Mouse (Mus musculus) inflammation-experienced regulatory T-cells, adult 6 months (primary cell): Measurements from ENCODE around the gene Mif4gd. TPM values are rescaled to one million over a fixed set of nuclear protein-coding genes. Genes with fewer than 3 reads are reported as not detected.
A peak's percentile ranks its signal among the peaks of the same experiment; 100 is the strongest.

Source experiments
- ATAC-seq: one replicate; pipeline ENCODE4 v1.8.0; 2017
- polyA plus RNA-seq, 3 experiments: library from polyadenylated mRNA; unstranded; fragments of 100-300 nt; shearing (Covaris generic); gene quantifications; one replicate each; pipeline ENCODE4 v1.2.1; 2017

Gene Mif4gd
- polyA plus RNA-seq, 3 experiments from 2014 or later = 192 to 274 (median 231) TPM

DNA sequence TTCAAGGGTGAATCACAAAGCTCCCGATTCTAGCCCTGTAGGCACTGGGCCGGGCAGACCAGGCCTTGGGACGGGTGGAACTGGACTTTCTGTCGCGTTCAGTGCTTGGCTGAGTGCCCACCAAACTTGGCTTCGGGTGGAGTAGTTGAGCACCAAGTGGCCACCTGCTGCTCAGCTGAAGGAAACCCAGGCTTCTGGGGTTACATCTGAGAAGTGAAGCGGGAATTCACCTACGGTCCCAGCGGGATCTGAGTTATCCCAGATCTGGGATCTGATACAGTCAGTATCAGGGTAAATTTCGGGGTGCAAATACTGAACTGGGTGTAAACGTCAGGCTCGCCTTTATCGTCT is 735 bp downstream of the Mif4gd start:
- no peak for ATAC-seq

DNA sequence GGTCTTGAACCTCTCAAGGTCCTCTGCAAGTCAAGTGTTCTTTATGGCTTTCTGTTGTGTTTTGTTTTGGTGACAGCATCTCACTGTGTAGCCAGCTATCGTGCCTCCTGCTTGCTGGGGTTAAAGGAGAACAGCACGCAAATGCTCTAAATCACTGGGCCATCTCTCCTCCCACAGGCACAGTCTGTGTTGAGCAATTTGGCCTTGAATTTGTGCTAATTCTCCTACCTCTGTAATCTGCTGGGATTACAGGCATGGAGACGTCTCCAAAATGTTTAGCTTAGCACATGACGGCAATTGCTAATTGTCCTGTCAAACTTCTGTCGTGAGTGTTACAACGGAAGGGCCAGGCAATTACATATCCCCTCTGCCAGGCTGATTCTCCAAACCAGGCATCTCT is 1.6 kb downstream of the Mif4gd start:
- ATAC-seq = no peak

DNA sequence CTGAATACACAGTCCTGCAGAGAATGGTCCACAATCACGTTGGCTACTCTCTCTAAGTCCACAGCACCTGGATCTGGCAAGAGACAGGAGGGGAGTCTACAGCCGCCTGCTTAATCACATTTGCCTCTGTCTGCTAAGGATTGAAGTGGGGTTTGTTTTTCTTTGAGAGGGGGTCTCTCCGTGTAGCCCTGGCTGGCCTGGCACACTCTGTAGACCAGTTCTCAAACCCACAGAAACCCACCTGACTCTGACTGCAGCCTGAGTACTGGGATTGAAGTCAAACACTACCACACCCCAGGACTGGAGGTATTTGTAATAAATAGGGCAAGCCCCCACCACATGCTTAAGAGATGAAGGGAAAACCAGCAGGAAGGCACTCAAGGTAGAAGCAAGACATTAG is 3.2 kb downstream of the Mif4gd start:
- no peak for ATAC-seq

DNA sequence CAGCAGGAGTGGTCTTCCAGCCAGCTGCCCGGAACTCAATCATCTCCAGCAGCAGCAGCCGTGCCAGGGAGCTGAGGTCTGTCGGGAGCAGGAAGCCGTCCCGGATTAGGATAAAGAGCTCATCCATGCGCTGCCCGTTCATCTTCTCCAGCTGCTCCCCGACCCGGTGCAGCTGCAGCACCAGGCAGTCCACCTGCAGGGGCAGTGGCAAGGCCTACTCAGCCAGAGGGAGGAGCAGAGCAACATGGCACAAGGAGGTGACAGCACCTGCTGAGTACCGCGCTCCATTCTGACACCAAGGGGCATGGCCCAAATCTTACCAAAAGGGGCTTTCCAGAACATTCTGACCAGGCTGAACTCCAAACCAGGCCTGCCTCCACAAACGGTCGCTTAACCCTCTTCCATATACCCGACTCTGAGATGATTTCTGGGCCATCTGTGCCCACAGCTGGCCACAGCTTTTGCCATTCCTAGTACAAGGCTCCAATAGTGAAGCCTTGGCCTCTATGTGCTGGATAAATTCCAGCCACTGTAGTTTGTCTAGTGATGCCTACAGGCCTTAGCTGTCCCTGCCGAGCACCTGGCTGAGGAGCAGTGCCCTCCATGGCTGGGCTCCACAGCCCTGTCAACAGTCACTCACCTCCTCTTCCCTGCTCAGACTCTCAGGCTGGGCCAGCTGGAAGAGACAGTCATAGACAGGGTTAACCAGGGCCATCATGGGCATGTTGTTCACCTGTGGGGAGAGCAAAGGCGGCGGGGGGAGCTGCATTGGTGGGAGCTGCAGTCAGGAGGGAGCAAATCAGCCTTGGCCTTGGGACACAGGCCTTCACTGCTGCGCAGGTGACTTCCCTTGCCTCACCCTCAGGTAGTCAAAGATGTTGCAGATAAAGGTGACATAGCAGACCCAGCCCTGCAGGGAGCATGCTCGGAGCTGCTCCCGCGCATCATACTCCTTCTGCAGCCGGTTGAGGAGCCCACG is 4.1 kb downstream of the Mif4gd start:
- ATAC-seq = no peak

DNA sequence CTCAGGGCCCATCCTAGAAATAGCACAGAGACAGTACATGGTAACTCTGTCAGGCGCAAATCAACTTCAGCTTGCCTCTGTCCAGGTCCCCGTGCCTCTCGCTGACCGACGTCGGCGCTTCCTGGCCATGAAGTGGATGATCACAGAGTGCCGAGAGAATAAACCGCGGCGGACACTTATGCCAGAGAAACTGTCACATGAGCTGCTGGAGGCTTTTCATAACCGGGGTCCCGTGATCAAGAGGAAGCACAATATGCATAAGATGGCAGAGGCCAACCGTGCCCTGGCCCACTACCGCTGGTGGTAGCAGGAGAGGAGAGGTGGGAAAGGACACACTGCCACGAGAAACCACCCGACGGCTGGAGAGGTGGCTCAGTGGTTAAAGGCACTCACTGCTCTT is 6.0 kb downstream of the Mif4gd start:
- no peak for ATAC-seq

DNA sequence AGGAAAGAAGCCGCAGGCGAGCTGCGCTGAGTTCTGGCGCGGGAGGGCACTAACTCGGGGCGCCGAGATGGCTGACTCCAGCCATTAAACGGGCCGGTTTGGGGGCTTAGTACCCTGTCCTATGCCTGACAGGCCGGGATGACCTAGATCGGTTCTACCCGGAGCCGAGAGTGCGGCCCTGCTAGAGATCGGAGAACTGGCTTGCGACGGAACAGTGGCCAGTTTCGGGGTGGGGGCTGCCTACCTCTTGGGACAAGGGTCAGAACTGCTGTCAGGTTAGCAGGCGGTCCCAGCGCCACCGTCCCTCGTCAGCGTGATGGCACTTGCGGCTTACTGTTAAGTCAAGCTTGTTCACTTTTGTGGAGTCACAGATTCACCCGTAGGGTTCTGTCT is 8.5 kb downstream of the Mif4gd start:
- no peak for ATAC-seq

DNA sequence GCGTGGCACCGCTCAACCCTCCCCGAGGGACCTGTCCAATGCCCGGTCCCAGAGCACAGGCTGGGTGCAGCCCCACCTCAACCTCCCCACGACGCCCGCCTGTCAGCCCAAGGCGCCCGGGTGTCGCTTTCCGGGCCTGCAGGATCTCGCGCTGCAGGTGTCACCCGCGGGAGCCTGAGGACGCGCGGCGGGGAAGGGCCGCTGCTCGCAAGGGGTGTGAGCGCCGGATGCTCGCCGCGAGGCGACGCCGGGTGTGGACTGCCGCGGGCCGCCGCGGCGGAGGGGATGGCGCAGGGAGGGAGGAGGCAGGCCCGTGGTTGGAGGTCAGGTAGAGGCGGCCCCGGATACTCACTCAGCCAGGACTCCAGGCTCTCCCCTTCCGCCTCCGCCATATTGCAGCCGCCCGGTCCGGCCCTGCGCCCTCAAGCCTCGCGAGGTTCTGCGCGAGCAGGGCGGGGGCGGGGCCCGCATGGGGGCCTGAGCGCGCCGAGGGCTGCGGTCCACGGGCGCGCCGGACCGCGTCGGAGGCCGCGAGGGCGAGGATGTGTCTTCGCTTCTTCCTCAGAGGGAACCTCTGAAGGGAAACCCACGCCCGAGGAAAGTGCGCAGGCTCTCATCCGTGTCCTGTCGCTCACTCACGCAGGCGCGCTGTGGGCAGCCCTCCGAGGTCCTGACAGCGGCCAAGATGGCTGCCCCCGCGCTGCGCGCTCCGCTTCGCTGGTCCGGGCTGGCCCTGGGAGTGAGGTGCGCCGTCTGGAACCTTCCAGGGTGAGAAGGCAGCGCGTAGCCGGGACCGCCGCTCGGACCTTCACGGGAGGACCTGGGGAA is 9.1 kb downstream of the Mif4gd start, which contains the start of the genes Mrps7 and Gga3:
Gene Mrps7, plus strand, starts transcription at position 450 of the 828 bp plus-strand sequence.
Gene Gga3, minus strand, starts transcription at position 576 of the 828 bp plus-strand sequence.
- ATAC-seq = peak; percentile 91

DNA sequence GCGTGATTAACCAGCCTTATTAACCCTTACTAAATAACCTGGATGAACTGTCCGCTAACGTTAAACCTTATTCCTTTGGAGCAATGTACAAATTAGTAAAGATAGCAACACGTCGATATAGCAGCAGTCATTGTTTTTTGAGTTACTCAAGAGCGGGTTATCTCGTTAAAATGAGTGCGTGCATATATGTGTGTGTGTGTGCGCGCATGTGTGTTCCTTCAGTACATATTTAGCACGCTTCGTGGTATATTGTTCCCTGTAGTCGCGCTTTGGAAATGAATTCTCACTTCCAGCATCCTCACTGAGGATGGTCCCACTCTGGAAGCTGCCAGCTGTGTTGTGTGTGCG is 9.7 kb downstream of the Mif4gd start:
- no peak for ATAC-seq

DNA sequence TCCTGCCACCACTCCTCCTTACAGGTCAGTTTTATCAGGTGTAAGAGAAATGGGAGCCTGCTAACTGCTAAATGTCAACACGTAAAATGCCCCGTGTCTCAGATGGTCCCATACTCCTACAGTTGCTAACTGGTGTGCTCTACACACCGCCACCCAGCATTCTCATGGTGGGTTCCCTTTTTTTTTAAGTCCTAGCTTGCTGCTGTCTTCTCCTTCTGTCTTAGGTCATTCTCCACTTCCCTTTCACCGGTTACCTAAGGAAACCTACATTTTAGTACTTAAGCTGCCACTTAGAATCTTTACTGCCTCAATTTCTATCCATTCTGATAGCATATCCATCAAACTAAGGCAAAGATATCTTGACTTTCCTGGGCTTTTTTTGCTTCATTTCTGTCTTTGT is 11.6 kb downstream of the Mif4gd start:
- ATAC-seq = no peak

DNA sequence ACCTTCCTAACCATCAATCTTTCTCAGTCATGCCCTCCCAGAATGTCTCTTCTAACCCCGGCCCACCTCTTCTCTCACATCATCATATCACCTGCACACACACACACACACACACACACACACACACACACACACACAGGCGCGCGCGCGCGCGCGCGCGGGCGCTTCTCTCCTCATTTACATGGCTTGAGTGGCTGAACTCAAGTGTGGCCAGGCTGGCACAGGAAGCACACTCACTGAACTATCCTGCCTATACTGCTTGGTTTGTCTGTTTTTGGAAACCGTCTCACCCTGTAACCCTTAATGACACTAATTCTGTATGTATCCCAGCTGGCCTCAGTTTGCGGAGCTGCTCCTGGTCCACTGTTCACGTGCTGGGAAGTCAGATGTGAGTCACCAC is 12.0 kb downstream of the Mif4gd start:
- ATAC-seq = no peak

DNA sequence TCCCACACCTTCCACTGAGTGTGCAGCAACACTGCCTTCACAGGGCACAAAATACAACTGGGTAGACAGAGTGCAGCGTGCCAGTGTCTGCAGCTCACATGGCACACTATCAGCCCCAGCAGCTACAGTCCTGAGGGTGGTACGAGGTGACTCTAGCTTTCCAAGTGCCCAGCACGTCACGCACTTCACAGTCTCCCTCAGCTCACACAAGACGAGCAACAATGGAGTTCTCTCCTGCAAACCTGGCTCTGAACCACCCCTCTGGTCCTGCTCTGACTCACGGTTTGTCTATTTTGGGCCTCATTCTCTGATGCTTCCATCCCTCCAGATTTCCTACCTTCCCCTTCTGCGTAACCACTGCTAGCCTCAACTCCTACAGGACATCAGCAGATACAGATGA is 13.0 kb downstream of the Mif4gd start:
- ATAC-seq = no peak

DNA sequence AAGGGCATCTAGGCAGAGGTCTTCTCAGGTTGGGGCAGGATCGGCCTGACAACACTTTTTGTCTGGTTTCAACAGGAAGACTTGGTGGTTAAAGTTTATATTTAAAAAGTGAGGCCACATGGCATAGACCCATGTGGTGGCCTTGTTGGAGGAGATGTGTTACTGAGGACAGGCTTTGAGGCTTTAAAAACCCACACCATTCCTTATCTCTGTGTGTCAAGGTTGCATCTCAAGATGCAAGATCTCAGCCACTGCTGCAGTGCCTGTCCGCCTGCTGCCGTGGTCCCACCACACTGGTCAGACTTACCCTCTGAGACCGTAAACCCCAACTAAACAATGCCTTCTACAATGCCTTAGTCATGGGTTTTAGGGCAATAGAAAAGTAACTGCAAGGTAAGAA is 14.5 kb downstream of the Mif4gd start:
- no peak for ATAC-seq

DNA sequence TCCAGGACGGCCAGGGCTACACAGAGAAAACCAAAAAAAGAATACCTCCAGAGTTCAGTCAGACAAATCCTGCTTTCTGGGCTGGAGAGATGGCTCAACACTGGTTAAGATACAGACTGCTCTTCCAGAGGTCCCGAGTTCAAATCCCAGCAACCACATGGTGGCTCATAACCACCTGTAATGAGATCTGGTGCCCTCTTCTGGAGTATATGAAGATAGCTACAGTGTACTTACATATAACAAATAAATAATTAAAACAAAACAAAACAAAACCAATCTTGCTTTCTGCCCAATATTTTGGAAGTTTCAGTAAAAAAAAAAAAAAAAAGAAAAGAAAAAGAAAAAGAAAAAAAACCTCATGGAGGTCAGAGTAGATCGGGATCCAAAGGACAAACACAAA is 17.6 kb downstream of the Mif4gd start:
- no peak for ATAC-seq

DNA sequence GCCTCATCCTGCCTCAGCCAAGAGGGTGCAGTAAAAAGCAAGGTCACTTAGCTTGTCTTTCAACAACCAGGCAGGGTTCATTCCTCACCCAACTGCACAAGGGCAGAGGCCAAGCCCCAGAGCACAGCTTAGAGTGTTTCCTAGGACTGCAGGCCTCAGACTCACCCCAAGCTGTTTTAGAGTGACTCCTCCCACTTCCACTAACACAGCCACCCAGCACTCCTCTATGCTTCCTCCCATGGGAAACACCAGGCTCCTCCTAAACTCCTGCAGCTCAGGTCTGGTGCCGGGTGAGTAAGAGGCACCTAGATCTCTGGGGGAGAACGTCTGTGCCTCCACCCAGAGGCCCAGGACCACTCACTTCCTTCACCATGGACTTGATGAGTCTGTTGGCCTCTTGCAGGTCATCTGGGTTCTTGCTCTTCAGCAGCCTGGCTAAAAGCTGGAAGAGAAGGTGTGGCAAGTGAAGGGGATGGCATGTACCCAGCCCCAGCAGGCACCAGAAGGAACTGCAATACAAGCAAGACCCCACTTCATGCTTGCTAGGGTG is 22.2 kb downstream of the Mif4gd start:
- no peak for ATAC-seq

DNA sequence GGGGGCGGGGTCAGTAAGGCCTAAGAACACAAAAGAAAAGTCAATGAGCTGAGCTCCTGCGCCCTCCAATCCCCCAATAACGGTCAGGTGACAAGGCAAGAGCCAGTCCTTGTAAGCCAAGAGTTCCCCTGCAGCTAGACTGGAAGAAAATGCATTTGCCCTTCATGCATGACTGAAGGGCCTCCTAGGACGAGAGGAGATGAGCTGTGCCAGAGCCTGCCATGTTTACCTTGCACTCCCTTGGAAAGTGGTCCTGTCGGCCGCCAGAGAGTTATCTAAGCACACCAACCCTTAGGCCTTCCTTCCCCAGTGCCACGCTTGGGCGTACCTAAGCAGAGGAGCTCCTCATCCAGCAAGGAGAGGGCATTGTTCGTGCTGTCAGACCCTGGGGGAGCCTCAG is 24.8 kb downstream of the Mif4gd start:
- no peak for ATAC-seq

DNA sequence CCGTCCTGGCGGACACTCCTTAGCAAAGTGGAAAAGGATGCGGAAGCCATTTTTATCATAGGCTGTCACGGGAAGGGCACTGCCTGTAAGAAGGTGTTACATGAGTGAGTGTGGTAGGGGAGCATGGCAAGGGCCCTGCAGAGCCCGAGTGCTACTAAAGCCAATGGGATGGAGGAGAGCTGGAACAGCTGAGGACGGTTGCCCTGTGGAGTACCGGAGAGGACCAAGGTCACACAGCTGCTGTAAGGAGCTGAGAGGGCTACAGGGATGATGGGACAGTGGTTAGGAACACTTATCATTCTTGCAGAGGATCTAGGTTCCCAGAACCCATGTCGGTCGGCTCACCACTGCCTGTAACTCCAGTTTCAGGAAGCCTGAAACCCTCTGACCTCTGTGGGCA is 26.4 kb downstream of the Mif4gd start:
- ATAC-seq = no peak

DNA sequence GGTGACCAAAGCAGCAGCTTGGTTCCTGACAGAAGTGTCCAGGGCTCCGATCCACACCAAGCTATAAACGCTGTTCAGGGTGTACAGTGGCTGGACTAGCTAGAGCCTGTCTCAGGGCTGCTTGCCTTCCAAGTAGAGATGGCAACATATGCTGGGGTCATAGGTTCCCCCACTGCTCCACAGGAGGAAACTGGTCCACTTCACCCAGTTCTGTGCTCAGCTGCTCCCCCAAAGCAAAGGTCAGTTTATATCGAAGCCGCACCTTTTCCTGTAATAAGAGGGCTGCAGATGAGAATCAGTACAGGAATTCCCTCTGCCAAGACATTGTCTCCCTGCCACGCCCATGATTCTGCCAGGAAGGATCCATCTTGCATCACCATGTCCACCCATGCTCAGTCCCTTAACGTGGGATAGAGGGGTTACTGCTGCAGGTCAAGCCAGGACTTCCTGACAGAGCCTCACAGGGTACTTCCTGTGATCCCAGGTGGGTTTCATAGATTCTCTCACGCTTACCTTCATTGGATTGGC is 27.1 kb downstream of the Mif4gd start:
- no peak for ATAC-seq

DNA sequence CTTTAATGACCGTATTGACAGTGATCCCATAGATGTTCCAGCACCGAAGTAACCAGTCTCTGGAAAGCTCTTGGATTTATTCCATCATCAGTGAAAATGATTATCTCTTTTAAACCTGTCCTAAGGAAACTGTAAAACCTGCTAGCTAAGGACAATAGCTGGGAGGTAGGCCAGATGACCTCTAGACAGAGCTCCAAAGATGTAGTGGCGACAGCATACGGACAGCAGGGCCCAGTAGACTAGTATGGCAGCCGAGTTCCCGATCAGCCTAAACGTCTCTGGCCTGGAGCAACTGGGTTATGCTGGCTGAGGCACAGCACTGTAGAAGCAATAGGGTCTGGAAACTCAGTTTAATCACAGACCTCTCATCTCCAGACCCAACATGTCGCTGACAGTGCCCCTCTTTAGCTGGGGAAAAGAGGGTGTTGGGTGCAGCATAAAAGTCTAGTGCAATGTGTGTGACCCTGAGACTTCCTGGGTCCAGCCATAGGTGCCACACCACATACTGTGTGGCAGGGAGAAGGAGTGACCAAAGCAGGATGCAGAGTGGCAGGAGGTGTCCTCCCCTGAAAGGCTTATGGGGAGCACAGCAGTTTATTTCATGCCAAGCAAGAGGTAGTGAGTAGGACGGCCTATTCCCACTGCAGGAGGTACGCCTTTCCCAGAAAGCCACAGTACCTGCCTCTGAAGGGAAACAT is 28.2 kb downstream of the Mif4gd start:
- ATAC-seq = no peak

DNA sequence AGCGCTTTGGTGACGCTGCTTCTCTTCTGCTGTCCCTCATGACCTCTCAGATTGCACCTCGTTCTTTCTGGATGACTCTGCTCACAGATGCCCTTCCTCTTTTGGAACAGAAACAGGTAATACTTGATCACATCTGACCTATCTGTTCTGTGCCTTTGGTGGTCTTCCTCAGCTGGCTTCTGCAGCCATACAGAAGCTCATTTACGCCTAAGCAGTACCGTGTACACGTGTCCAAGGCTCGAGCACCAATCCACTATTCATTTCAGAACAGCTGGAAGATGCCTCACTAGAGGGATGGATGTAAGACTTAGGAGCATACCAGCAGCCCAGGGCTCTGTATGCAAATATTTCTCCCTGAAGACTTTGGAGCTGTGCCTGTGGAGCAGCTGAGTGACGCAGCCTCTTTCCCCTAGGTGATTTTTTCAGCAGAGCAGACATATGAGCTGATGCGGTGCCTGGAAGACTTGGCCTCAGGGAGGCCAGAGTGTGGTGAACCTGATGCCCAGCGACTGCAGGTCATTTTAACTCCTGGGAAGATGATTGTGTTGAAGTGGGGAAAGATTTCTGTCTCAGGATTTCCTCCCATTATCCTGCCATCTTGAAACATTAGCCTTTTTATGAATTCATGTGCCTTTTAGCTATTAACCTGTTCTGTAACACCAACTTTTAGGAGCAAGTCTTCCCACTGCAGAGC is 29.7 kb downstream of the Mif4gd start:
- ATAC-seq = no peak

DNA sequence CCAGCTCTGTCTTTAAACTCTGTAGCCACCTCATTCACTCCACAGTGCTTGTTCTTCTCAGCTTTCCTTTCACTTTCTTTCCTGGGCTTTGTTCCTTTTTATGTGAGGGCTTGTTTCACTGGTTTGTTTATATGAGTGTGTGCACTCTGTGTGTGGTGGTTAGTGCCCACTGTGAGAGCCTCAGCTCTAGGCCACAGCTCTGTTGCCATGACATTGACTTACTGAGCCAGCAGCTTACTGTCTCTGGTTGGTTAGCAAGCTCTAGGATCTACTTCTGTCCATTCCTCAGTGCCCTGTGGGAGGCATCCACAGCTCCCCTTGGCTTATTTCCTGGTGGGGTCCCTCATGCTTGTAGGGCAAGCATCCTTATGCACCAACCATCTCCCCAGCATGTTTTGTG is 33.7 kb downstream of the Mif4gd start:
- no peak for ATAC-seq

DNA sequence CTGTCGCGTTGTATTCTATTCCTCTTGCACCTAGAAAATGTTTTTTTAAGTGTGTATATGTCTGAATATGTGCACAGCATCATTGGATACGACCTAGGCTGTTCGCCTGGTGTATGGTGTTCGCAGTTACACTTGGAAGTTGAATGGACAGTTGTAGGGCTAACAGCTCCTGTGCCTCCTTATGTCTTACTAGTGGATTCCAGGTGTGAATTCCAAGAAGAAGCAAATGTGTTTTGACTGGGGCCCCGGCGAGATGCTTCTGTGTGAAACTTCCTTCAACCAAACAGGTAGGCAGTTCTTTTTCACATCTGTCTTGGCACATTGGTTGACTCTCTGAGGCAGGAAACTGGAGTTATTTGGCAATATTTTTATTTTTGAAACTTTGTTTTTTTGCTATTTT is 47.8 kb downstream of the Mif4gd start:
- no peak for ATAC-seq
